Mouse (Mus musculus) limb, embryonic 10.5 days (tissue): ENCODE results near the gene Plscr1. TPM values are rescaled to one million over a fixed set of nuclear protein-coding genes. Genes with fewer than 3 reads are reported as not detected.

Source experiments
- DNase-seq: peaks from one replicate; pipeline ENCODE4 v3.0.0-alpha.2; 2017; ENCODE audit warnings: low spot score
- H3K27ac ChIP-seq: fragments of 300-500 bp; sonication (generic); 2 replicates; pipeline ENCODE4 v1.5.1; 2016; ENCODE audit warnings: mild to moderate bottlenecking
- H3K27me3 ChIP-seq: fragments of 300-500 bp; sonication (generic); 2 replicates; pipeline ENCODE4 v1.6.1; 2016; ENCODE audit warnings: low read depth, mild to moderate bottlenecking; ENCODE audit not compliant: poor library complexity, severe bottlenecking
- H3K36me3 ChIP-seq: fragments of 300-500 bp; sonication (generic); 2 replicates; pipeline ENCODE4 v1.6.1; 2016; ENCODE audit warnings: mild to moderate bottlenecking, moderate library complexity
- H3K4me1 ChIP-seq: fragments of 300-500 bp; sonication (generic); 2 replicates; pipeline ENCODE4 v1.6.1; 2016
- H3K4me3 ChIP-seq: fragments of 300-500 bp; sonication (generic); 2 replicates; pipeline ENCODE4 v1.5.1; 2016; ENCODE audit warnings: mild to moderate bottlenecking, moderate library complexity
- H3K9me3 ChIP-seq: fragments of 300-500 bp; sonication (generic); replicated peaks from 2 replicates; pipeline ENCODE4 v1.6.1; 2016; ENCODE audit warnings: mild to moderate bottlenecking
- WGBS: fragments of 180-500 bp; shearing (Covaris S2); methylation state at CpG from one replicate; pipeline ENCODE4 v1.1.7; 2016; 5-methylcytosine and 5-hydroxymethylcytosine counted together
- polyA plus RNA-seq: library from polyadenylated mRNA; unstranded; fragments of >200 nt; fragmentation: Nextera tagmentation; extraction: Ambion mirVana; gene quantifications from 2 replicates; pipeline ENCODE4 v1.2.1, GENCODE M21; 2016

Plscr1 gene
- polyA plus RNA-seq, 1 experiment from 2014 or later, result 34.2 TPM

- Histone ChIP-seq H3K4me1 (no peaks in the 10 kb centered on the region), H3K36me3 (peaks cover 66% of the 10 kb centered on the region), H3K9me3 (no peaks in the 10 kb centered on the region), H3K4me3 (no peak overlapping the region), H3K27me3 (no peaks in the 10 kb centered on the region), H3K27ac (no peak overlapping the region)
- DNase-seq, result no peak
- WGBS, result 90% methylated on average over 1 of the region's 1 CpGs
Measured at GRCm38 (mm10) chr9:92267732-92268131, 18.2 kb downstream of the Plscr1 start.

GRCm38 (mm10) chr9:92269829-92270404 is 20.4 kb downstream of the Plscr1 start:
- WGBS, result 96% methylated on average over 5 of the region's 5 CpGs
- Histone ChIP-seq H3K9me3 (no peaks in the 10 kb centered on the region), H3K27me3 (no peaks in the 10 kb centered on the region), H3K4me3 (no peak overlapping the region), H3K36me3 (peaks cover 70% of the 10 kb centered on the region), H3K27ac (no peak overlapping the region), H3K4me1 (no peaks in the 10 kb centered on the region)
- DNase-seq, result no peak

GRCm38 (mm10) chr9:92270927-92271326 is 21.4 kb downstream of the Plscr1 start:
- Histone ChIP-seq H3K4me1 (no peaks in the 10 kb centered on the region), H3K36me3 (peaks cover 63% of the 10 kb centered on the region), H3K9me3 (no peaks in the 10 kb centered on the region), H3K4me3 (no peak overlapping the region), H3K27ac (no peak overlapping the region), H3K27me3 (no peaks in the 10 kb centered on the region)
- 75% methylated on average over 4 of the region's 4 CpGs for WGBS
- no peak for DNase-seq

GRCm38 (mm10) chr9:92272650-92273049 is 23.1 kb downstream of the Plscr1 start:
- no peaks in the 10 kb centered on the region for H3K4me1 ChIP-seq
- H3K27me3 ChIP-seq, result no peaks in the 10 kb centered on the region
- no peaks in the 10 kb centered on the region for H3K9me3 ChIP-seq
- no peak overlapping the region for H3K27ac ChIP-seq
- no peak overlapping the region for H3K4me3 ChIP-seq
- DNase-seq, result no peak
- 95% methylated on average over 4 of the region's 4 CpGs for WGBS
- peaks cover 46% of the 10 kb centered on the region for H3K36me3 ChIP-seq

- DNase-seq, result no peak
- Histone ChIP-seq H3K4me3 (no peak overlapping the region), H3K36me3 (peaks cover 40% of the 10 kb centered on the region), H3K9me3 (no peaks in the 10 kb centered on the region), H3K27me3 (no peaks in the 10 kb centered on the region), H3K27ac (no peak overlapping the region), H3K4me1 (no peaks in the 10 kb centered on the region)
- 89% methylated on average over 2 of the region's 2 CpGs for WGBS
Measured at GRCm38 (mm10) chr9:92273271-92273670, 23.7 kb downstream of the Plscr1 start.

- no peak for DNase-seq
- 75% methylated on average over 6 of the region's 6 CpGs for WGBS
- Histone ChIP-seq H3K27ac (no peak overlapping the region), H3K4me1 (no peaks in the 10 kb centered on the region), H3K36me3 (peaks cover 31% of the 10 kb centered on the region), H3K27me3 (no peaks in the 10 kb centered on the region), H3K4me3 (no peak overlapping the region), H3K9me3 (no peaks in the 10 kb centered on the region)
Measured at GRCm38 (mm10) chr9:92273956-92274762, 24.6 kb downstream of the Plscr1 start.

GRCm38 (mm10) chr9:92275486-92276207 is 26.1 kb downstream of the Plscr1 start, which contains the start of gene Plscr2:
Gene Plscr2, plus strand, starts transcription at chr9:92275602.
- DNase-seq, result no peak
- Histone ChIP-seq H3K9me3 (no peaks in the 10 kb centered on the region), H3K27ac (no peak within 1 kb of the TSS), H3K4me3 (no peak within 1 kb of the TSS), H3K36me3 (peaks cover 21% of the 10 kb centered on the region), H3K4me1 (no peaks in the 10 kb centered on the region), H3K27me3 (no peaks in the 10 kb centered on the region)
- WGBS, result 90% methylated on average over 9 of the region's 9 CpGs

GRCm38 (mm10) chr9:92276360-92276759 is 26.8 kb downstream of the Plscr1 start:
- no peaks in the 10 kb centered on the region for H3K4me1 ChIP-seq
- WGBS, result 79% methylated on average over 7 of the region's 7 CpGs
- H3K4me3 ChIP-seq, result no peak overlapping the region
- H3K27ac ChIP-seq, result no peak overlapping the region
- peaks cover 16% of the 10 kb centered on the region for H3K36me3 ChIP-seq
- DNase-seq, result no peak
- no peaks in the 10 kb centered on the region for H3K9me3 ChIP-seq
- no peaks in the 10 kb centered on the region for H3K27me3 ChIP-seq

- DNase-seq, result no peak
- H3K27ac ChIP-seq, result no peak overlapping the region
- no peaks in the 10 kb centered on the region for H3K27me3 ChIP-seq
- no peak overlapping the region for H3K4me3 ChIP-seq
- no peaks in the 10 kb centered on the region for H3K36me3 ChIP-seq
- WGBS, result 84% methylated on average over 1 of the region's 1 CpGs
- H3K4me1 ChIP-seq, result peaks cover 6% of the 10 kb centered on the region
- no peaks in the 10 kb centered on the region for H3K9me3 ChIP-seq
Measured at GRCm38 (mm10) chr9:92280048-92280447, 30.5 kb downstream of the Plscr1 start.

- no peak for DNase-seq
- no peaks in the 10 kb centered on the region for H3K27me3 ChIP-seq
- no peaks in the 10 kb centered on the region for H3K36me3 ChIP-seq
- H3K9me3 ChIP-seq, result no peaks in the 10 kb centered on the region
- WGBS, result 38% methylated on average over 7 of the region's 7 CpGs
- H3K27ac ChIP-seq, result no peak overlapping the region
- H3K4me1 ChIP-seq, result peaks cover 6% of the 10 kb centered on the region
- no peak overlapping the region for H3K4me3 ChIP-seq
Measured at GRCm38 (mm10) chr9:92282563-92283171, 33.1 kb downstream of the Plscr1 start.

GRCm38 (mm10) chr9:92289675-92290074 is 40.1 kb downstream of the Plscr1 start:
- H3K27ac ChIP-seq, result no peak overlapping the region
- WGBS, result 83% methylated on average over 3 of the region's 3 CpGs
- no peaks in the 10 kb centered on the region for H3K4me1 ChIP-seq
- DNase-seq, result no peak
- H3K27me3 ChIP-seq, result no peaks in the 10 kb centered on the region
- no peaks in the 10 kb centered on the region for H3K36me3 ChIP-seq
- no peaks in the 10 kb centered on the region for H3K9me3 ChIP-seq
- H3K4me3 ChIP-seq, result no peak overlapping the region

GRCm38 (mm10) chr9:92292169-92292568 is 42.6 kb downstream of the Plscr1 start:
- DNase-seq, result no peak
- no peak overlapping the region for H3K4me3 ChIP-seq
- no peaks in the 10 kb centered on the region for H3K27me3 ChIP-seq
- 84% methylated on average over 2 of the region's 2 CpGs for WGBS
- no peaks in the 10 kb centered on the region for H3K9me3 ChIP-seq
- no peaks in the 10 kb centered on the region for H3K36me3 ChIP-seq
- H3K27ac ChIP-seq, result no peak overlapping the region
- no peaks in the 10 kb centered on the region for H3K4me1 ChIP-seq

GRCm38 (mm10) chr9:92292922-92293321 is 43.4 kb downstream of the Plscr1 start:
- H3K4me3 ChIP-seq, result no peak overlapping the region
- 76% methylated on average over 3 of the region's 3 CpGs for WGBS
- no peak overlapping the region for H3K27ac ChIP-seq
- no peaks in the 10 kb centered on the region for H3K36me3 ChIP-seq
- no peak for DNase-seq
- H3K4me1 ChIP-seq, result no peaks in the 10 kb centered on the region
- H3K9me3 ChIP-seq, result no peaks in the 10 kb centered on the region
- no peaks in the 10 kb centered on the region for H3K27me3 ChIP-seq
